Mouse (Mus musculus) cortical plate, adult 2 months (tissue): ENCODE measurements around the gene Taf6.

Source experiments
- CTCF ChIP-seq: fragments of 200-500 bp; IDR thresholded peaks from 2 replicates; pipeline ENCODE4 v1.5.1; 2011; ENCODE audit warnings: mild to moderate bottlenecking, control low read depth, low read length; ENCODE audit not compliant: insufficient read depth; ENCODE audit errors: extremely low read depth
- POLR2A ChIP-seq: fragments of 200-500 bp; IDR thresholded peaks from 2 replicates; pipeline ENCODE4 v1.6.1; 2011; ENCODE audit warnings: mild to moderate bottlenecking, low read length, control low read depth; ENCODE audit not compliant: insufficient read depth; ENCODE audit errors: extremely low read depth

DNA sequence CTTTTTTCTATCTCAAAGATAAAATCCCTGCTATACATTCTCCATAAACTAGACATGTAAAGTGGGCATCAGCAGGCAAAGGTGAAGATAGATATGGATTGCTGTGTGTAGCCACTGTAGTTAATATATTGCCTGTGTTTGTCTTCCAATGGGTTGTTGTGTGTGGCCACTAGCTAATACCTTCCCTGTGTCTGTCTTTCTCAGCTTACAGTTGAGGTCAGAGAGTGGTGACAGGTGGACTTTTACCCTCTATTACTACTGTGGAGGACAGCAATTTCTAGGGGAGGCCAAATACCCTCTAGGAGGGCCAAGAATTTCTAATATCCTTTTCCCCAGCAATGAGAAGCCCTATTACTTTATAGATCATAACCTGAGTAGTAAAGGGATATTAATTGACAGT is 47.0 kb upstream of the Taf6 start:
- TF ChIP-seq CTCF (no peak), POLR2A (no peak)
